Mouse (Mus musculus) kidney, postnatal 4 days (tissue): ENCODE measurements around the gene Rasa3.

Experiments
- DNase-seq, 2 experiments: peaks; one replicate each; pipeline ENCODE4 v3.0.0; 2021; ENCODE audit warnings: mixed read lengths in 2 of 2

Rasa3 gene

DNA sequence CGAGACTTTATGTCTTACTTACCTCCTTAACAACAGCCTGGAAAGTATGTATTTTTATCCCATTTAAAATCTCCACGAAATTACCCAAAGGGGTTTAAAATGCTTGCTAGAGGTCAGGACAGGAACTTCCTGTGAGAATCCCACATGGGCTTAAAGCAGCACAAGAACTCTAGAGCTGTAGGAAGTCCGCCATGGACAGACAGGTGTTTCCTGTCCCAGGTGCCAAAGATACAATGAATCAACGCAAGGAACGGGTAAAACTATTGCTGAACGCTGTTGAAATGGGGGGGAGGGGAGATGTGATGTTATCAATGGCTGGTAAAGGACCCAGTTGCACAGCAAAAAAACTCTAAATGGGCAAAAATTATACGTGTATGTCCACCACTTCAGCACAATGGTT, 6.7 kb upstream of the Rasa3 start:
- DNase-seq, result no peak

GRCm38 (mm10) chr8:13678182-13678581, 779 bp upstream of the Rasa3 start:
- DNase-seq, result no peak

DNA sequence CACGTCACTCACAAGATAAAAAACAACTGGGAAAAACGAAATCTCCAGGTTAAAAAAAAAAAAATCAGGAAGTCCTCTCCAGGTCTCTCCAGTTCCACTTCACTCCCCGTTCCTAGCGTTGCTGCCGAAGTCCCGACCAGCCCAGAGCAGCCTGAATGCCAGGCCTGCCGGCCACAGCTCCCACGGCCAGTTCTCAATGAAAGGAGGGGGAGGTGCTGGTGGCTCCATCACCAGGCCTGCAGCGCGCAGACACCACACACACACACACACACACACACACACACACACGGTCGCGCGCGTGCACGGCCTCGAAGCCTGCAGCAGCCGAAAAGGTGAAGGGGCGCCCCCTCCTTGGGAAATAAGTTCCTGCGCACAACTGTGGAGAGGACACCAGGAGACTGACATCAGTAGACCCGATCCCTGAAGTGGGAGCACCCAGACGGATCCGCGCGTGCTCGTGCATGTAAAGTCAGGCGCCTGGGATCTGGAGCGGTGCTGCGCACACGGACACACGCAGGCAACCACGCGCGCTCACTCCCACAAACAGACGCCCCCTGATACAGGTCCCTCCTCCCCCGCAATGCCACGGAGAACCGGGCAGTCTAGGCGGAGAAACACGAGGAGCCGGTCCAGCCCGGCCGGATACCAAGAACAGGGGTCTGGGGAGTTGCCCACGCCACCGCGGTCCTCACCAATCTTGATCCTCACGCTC, 546 bp downstream of the Rasa3 start:
- DNase-seq, result peak; percentile 71 to 80

DNA sequence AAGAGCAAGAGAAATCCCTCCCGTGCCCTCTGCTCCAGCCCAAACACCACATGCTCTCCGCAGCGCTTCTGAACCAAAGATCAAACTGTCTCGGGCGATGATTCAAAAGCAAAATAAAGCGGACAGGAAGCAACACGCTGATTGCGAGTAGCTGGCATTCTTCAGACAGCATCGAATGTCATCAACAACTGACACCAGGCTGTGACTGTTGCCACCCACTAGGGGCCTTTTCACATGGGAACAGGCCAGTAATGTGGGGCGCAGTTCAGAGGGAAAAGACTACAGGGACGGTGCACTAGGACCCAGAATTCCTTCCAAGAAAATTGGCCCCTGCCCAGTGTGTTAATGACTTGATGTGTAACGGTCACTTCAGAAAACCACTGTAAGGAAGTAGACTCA, 1.1 kb downstream of the Rasa3 start:
- DNase-seq, result peak; percentile 63 to 75

- DNase-seq, result no peak
Observed at GRCm38 (mm10) chr8:13675524-13675923, 1.9 kb downstream of the Rasa3 start.

GRCm38 (mm10) chr8:13675121-13675520, 2.3 kb downstream of the Rasa3 start:
- DNase-seq, result no peak

DNA sequence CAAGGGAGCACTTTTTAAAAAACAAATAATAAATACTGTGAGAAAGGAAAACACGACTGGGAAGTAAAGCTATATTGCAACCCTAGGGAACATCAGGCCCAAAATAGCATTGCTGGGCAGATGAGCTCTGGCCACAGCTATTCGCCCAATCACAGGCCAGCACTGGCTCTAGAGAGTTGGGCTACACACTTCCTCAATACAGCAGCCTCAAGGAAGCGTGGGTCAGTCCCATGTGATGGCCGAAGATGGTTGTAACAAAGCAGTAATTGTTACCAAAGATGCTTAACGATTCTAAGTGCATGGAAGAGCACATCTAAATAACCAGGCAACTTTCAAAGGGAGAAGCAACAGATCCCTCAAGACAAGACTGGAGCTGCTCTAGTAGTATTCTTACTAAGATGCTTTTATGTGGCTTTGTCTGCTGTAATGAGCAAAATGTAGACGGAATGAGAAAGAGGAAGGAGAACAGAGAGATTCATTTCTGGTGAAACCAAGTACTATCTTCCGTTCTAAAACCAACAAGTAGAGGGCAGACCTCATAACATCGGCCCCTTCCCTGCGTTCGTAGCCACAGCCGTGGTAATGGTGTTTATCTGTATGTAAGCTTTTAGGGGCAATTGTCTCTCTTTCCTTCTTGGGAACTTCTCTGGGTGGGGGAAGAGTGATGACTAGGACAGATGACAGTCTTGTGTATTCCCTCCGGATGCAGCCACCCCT, 3.0 kb downstream of the Rasa3 start:
- DNase-seq, result peak in 1 of 2 experiments; percentile 51

GRCm38 (mm10) chr8:13673215-13673614, 4.2 kb downstream of the Rasa3 start:
- no peak for DNase-seq

- DNase-seq, result no peak
Observed at GRCm38 (mm10) chr8:13671246-13672003, 6.0 kb downstream of the Rasa3 start.

DNA sequence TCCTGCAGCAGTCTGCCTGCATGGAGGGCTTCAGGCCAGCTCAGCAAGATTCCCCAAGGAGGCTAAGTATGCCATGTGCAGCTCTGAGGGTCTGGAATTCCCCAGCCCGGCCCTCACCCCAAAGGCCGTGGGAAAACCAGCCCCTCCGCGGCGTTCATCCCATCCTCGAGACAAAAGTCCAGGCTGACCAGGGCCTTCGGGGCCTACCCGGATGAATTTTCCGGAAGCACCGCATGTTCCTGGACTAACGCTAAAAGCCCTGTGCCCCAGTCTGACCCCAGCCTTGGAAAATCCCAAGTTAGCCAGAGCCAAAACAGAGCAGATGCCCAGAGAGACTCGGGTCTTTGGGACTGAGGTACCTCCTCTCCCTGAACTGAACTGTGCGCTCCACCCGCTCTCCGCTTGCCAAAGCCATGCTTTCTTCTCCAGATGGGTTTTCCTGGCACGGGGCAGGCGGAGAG, 7.4 kb downstream of the Rasa3 start:
- peak; percentile 31 to 54 for DNase-seq

DNA sequence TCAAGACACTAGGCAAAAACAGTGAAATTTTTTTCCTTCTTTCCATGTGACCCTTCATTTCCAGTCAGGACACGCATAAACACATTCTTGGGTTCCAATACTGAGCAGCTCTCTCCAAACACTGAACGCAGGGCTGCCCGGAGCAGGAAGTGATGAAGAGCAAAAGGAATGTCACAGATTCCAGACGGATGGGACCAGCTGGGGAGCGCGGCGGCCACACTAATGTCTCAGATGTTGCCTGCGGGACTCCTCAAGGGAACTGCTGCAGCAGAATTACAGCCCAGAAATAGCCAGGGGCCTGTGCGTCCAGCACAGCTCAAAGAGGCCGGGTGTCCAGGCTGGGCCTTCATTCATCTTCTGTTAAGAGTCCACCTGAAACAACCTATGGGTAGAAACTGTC, 9.0 kb downstream of the Rasa3 start:
- DNase-seq, result peak; percentile 75 to 85

GRCm38 (mm10) chr8:13667917-13668316, 9.5 kb downstream of the Rasa3 start:
- peak; percentile 41 to 68 for DNase-seq

DNA sequence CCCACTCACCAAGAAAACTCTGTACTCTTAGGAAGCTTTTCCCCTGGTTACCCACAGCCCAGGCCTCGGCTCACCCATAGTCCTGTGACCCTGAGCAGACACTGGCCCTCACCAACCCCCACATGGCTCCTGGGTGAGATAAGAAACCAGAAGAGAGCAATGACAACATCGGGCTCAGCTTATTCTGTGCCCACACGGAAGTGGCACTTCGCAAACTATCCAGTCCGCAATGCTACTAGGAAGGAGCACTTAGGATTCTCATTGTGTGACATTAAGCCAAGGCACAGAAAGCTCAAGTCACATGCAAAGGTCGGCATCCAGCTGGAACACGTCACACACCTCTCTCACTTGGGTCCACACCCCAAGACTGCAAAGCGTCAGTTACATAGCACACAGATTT, 11.5 kb downstream of the Rasa3 start:
- no peak for DNase-seq

- DNase-seq, result no peak
Observed at GRCm38 (mm10) chr8:13665538-13665937, 11.9 kb downstream of the Rasa3 start.

DNA sequence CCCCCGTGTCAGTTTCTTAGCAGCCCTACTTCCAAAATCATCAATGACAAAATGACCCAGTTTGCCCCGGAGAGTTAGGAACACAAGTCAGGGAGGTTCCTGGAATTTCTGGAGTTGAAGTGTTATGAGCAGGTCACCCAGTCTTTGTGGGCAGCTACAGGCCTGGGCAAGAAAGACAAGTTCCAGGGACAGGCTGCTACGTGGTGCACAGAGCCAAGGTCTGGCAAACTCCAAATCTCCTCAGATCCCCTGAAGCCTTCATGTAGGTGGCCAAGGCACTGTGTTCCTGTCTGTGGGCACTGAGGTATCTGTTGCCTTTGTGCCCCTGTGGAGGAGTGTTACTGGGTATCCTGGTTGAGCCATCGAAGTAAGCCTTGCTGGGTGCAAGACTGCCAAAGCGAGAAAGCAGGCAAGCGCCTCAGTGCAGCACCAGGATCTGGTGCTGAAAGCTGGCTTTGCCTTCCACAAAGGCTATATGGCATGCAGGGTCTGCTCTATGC, 12.6 kb downstream of the Rasa3 start:
- DNase-seq, result no peak

DNA sequence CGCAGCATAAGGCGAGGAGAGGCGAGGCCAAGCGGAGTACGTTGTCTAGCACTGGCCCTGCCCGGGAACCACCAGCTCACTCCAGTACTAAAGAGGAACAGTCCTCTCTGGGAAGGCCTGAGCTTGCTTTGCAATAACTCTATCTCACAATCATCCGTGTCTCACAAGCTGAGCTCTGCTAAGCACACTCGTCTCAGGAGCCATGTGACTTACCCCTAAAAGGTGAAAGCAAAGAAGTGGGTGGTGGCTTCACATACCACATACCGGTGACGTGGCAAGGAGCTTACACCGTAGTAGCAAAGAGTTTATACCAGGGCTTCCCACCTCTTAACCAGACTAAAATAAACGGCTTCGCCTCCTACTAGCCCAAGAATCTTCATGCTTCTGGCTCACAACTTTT, 17.1 kb downstream of the Rasa3 start:
- DNase-seq, result no peak

DNA sequence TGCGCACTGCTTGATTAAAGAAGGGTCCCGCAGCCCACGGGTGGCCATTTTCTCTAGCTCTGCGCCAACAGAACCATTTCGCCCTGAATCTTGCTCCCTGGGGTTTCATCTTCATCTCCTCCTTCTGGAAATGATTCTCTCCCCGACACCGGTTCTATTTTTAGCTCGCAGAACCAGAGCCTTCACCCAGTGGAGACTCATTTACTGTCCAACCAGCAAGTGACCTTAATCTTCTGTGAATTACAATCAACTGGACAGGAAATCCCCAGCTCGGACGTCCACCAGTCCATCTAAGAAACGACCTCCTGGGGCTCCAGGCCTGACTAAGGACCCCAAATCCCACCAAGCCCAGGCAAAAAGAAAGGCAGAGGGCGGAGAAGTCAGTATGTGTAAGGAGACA, 19.9 kb downstream of the Rasa3 start:
- no peak for DNase-seq

DNA sequence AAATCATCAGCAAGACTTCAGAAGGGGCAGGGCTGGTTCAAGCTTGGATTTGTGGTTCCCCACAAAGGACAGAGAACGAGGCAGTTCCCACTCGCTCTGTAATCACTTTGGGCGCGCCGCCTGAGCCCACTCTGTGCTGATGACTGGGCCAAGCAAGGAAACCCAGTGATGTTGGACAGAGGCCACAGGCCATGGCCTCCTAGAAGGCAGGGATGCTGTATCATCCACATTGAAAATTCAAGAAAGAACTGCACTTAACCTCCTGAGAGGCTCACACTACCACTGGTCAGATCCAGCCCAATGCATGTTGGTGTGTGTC, 22.4 kb downstream of the Rasa3 start:
- DNase-seq, result no peak

GRCm38 (mm10) chr8:13654350-13655032, 22.9 kb downstream of the Rasa3 start:
- no peak for DNase-seq

DNA sequence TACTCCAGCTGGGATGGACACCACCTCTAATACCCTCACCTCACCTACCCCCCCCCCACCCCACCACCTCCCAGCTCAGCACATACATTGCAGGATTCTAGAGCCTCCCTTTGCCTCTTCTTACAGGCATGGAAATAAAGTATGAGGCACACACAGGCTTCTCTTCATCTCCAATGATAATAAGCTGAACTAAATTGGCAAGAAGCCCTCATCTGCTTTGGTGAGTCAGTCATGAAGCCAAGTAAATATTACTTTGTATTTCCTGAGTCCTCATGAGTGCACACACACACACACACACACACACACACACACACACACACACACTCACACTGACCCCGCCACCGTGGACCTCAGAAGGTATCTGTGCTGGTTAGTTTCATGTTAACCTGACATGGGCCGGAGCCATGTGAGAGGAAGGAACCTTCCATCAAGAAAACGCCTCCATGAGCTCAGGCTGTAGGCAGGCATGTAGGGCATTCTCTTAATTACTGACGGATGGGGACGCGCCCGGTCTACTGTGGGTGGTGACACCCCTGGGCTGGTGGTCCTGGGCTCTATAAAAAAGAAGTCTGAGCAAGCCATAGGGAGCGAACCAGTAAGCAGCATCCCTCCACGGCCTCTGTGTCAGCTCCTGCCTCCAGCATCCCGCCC, 26.7 kb downstream of the Rasa3 start:
- no peak for DNase-seq

DNA sequence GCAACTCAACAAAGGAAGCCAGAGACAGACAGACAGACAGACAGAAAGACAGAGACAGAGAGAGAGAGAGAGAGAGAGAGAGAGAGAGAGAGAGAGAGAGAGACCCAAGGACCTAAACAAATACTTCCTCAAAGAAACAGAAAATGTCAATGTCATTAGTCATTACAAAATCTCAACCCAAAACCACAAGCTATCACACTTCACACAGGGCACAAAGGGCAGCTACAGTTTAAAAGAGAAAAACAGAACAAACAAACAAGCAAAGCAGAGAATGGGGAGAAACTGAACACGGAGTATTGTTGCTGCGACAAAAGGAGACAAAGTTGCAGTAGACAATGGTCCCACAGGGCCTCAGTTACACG, 28.3 kb downstream of the Rasa3 start:
- DNase-seq, result no peak

DNA sequence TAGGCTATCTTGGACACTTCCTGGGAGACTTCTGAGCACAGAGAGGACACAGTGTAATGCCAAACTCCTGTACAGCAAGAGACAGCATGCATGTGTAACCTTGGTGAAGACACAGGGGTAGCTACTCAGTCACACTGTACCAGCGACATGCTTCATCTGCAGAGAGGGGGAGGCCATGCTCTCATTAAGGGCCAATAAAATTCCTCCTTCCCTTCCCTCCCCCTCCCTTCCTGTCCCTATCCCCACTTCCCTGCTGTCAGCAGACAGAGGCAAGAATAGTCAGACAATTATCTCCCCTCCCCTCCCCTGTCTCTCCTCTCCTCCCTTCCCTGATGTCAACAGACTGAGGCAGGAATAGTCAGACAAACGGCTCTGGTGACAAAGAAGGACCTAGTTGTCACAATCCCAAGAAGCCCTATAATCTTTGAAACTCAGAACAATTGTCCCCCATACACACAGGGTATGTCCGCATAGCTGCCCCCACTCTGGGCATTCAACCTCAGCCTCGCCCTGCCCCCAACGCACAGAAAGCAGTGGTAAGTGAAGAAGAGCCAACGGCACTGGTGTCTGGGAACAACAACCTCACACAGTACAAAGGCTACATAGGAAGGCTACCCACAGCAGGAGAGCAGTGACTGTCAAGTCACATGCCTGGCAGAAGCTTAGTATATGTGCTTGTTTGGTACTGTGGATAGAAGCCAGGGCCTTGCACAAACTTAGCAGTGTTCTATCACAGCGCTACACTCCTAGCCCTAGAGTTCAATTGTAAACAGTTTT, 28.8 kb downstream of the Rasa3 start:
- DNase-seq, result peak; percentile 33 to 64
